Mouse (Mus musculus) forebrain, embryonic 14.5 days (tissue): ENCODE measurements around the gene Grin2d. TPM values are rescaled to one million over a fixed set of nuclear protein-coding genes. Genes with fewer than 3 reads are reported as not detected.

Source experiments
- ATAC-seq: fragments of 200-750 bp; cut with Nextera tagmentation; 2 replicates; pipeline ENCODE4 v1.8.0; 2017; ENCODE audit warnings: mild to moderate bottlenecking, moderate library complexity
- DNase-seq: peaks from one replicate; pipeline ENCODE4 v3.0.0-alpha.2; 2015; ENCODE audit warnings: low spot score
- H3K27ac ChIP-seq: fragments of 300-500 bp; sonication (generic); 2 replicates; pipeline ENCODE4 v1.5.1; 2014; ENCODE audit warnings: low read depth, mild to moderate bottlenecking, control low read depth, low read length, moderate library complexity
- H3K27me3 ChIP-seq: fragments of 300-500 bp; sonication (generic); replicated peaks from 2 replicates; pipeline ENCODE4 v1.6.1; 2014; ENCODE audit warnings: low read length, control low read depth, mixed read lengths; ENCODE audit not compliant: control insufficient read depth, insufficient read depth
- H3K36me3 ChIP-seq: fragments of 300-500 bp; sonication (generic); 2 replicates; pipeline ENCODE4 v1.6.1; 2014; ENCODE audit warnings: low read length, control low read depth; ENCODE audit not compliant: control insufficient read depth, insufficient read depth
- H3K4me1 ChIP-seq: fragments of 300-500 bp; sonication (generic); 2 replicates; pipeline ENCODE4 v1.6.1; 2014; ENCODE audit warnings: antibody characterized with exemption, low read length, control low read depth; ENCODE audit not compliant: control insufficient read depth, insufficient read depth
- H3K4me2 ChIP-seq: fragments of 300-500 bp; sonication (generic); 2 replicates; pipeline ENCODE4 v1.6.1; 2014; ENCODE audit warnings: mild to moderate bottlenecking, control low read depth, low read length
- H3K4me3 ChIP-seq: fragments of 300-500 bp; sonication (generic); 2 replicates; pipeline ENCODE4 v1.5.1; 2014; ENCODE audit warnings: low read depth, low read length, control low read depth
- H3K9ac ChIP-seq: fragments of 300-500 bp; sonication (generic); 2 replicates; pipeline ENCODE4 v1.6.1; 2014; ENCODE audit warnings: mild to moderate bottlenecking, low read length, control low read depth, moderate library complexity
- H3K9me3 ChIP-seq: fragments of 300-500 bp; sonication (generic); replicated peaks from 2 replicates; pipeline ENCODE4 v1.6.1; 2016; ENCODE audit warnings: low read length, control low read depth, mixed read lengths; ENCODE audit not compliant: control insufficient read depth
- WGBS: fragments of 180-500 bp; shearing (Covaris S2); extraction: QIAGEN DNeasy Blood & Tissue Kit; methylation state at CpG from one replicate; pipeline ENCODE4 v1.1.7; 2014; 5-methylcytosine and 5-hydroxymethylcytosine counted together
- polyA plus RNA-seq: library from polyadenylated mRNA; unstranded; fragments of >200 nt; fragmentation: Nextera tagmentation; extraction: Ambion mirVana; gene quantifications from 2 replicates; pipeline ENCODE4 v1.2.1, GENCODE M21; 2014

The Grin2d gene
- polyA plus RNA-seq, 1 experiment from 2014 or later = 0.52 TPM

- Histone ChIP-seq H3K4me1 (0 out of 2 replicates have a peak, but pooled peaks cover 3% of the 10 kb centered on the region), H3K27me3 (no peaks in the 10 kb centered on the region), H3K27ac (no peak overlapping the region), H3K4me2 (no peak overlapping the region; the same call in 1 of the 2 replicates), H3K36me3 (peaks cover 55% of the 10 kb centered on the region), H3K9me3 (no peaks in the 10 kb centered on the region), H3K9ac (no peak overlapping the region), H3K4me3 (no peak overlapping the region)
- no peak for ATAC-seq
- WGBS = 89% methylated on average over 22 of the region's 22 CpGs
- no peak for DNase-seq
These were observed 90.5 kb downstream of the Grin2d start for GRCm38 (mm10) chr7:45787642-45788041.

DNA sequence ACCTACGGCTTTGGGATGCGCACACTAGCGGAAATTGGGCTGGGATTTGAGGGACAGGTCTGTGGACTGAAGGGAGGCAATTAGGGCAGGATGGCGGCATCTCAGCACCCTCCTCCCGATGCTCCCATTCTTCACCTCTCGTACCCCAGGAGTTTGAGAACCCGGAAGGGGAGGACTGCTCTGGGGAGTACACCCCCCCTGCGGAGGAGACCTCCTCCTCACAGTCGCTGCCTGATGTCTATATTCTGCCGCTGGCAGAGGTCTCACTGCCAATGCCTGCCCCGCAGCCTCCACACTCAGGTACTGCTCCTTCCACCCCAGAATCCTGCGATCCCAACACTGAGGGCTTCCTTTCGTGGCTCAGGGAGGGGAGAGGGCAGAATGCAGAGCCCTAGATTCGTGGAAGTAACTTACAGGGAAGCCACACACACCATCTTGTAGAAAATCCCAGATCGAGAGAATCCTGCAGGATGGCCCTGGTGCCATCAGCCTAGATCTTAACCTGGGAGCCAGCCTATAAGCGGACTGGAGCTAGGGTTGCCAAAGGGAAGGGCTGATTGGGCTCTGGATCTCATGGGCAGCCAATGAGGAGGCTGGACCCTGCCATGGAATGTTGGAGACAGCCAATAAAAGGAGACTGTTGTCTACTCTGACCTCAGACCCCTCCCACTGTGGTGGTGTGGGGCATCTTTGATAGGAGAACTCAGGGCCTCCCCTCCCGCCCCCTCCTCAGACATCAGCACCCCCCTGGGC is 91.3 kb downstream of the Grin2d start:
- H3K4me1 ChIP-seq = 0 out of 2 replicates have a peak, but pooled peaks cover 3% of the 10 kb centered on the region
- 9% methylated on average over 15 of the region's 17 CpGs for WGBS
- H3K4me3 ChIP-seq = peak overlapping the region; percentile 98
- H3K36me3 ChIP-seq = peaks cover 47% of the 10 kb centered on the region
- H3K9ac ChIP-seq = peak overlapping the region; percentile 95
- 0 out of 2 replicates have a peak, but pooled peaks have one; percentile 8 for ATAC-seq
- H3K27me3 ChIP-seq = no peaks in the 10 kb centered on the region
- peak; percentile 67 for DNase-seq
- no peaks in the 10 kb centered on the region for H3K9me3 ChIP-seq
- H3K4me2 ChIP-seq = peak overlapping the region; percentile 82
- no peak overlapping the region; the same call in 1 of the 2 replicates for H3K27ac ChIP-seq

GRCm38 (mm10) chr7:45786136-45786578 is 92.0 kb downstream of the Grin2d start:
- Histone ChIP-seq H3K9ac (peak overlapping the region; percentile 95), H3K36me3 (peaks cover 40% of the 10 kb centered on the region), H3K4me1 (0 out of 2 replicates have a peak, but pooled peaks cover 3% of the 10 kb centered on the region), H3K27ac (peak overlapping the region; percentile 98; the same call in 1 of the 2 replicates), H3K27me3 (no peaks in the 10 kb centered on the region), H3K9me3 (no peaks in the 10 kb centered on the region), H3K4me3 (peak overlapping the region; percentile 98), H3K4me2 (peak overlapping the region; percentile 82)
- under 1% methylated on average over 14 of the region's 14 CpGs for WGBS
- peak; percentile 40 for ATAC-seq
- peak; percentile 87 for DNase-seq

DNA sequence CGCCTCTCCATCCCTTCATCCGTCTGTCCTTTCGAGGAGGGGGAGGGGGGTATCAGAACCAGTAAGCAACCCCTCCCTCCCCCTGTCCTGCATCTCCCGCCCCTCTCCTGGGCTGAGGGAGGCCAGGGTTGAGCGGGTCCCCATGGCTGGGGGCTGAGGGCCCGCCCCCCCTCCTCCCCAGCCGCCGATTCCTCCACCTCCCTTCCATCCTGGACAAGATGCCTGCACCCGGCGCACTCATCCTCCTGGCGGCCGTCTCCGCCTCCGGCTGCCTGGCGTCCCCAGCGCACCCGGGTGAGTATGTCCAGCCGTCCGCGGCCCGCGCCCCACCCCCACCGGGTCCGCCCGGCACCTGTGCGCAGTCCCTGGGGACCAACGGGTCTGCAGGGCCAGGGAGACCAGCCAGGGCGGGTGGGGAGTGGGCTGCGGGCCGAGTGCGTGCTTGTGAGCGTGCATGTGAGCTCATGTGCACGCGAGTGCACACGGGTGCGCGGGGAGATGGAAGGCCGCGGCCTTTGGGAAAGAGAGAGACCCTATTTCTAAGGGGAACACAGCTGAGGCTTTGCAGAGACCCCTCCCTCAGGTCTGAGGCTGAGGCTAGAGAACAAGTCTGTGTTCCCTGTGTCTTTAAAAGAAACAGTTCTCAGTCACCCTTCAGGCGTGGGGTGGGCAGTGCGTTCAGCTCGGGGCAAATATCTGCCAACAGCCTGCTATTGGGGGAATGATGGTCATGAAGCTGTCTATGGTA is 92.6 kb downstream of the Grin2d start:
- DNase-seq = no peak
- under 1% methylated on average over 37 of the region's 42 CpGs for WGBS
- peaks cover 34% of the 10 kb centered on the region for H3K36me3 ChIP-seq
- H3K4me1 ChIP-seq = 0 out of 2 replicates have a peak, but pooled peaks cover 3% of the 10 kb centered on the region
- H3K4me3 ChIP-seq = peak overlapping the region; percentile 98
- H3K9me3 ChIP-seq = no peaks in the 10 kb centered on the region
- H3K4me2 ChIP-seq = peak overlapping the region; percentile 82
- peak overlapping the region; percentile 98 for H3K27ac ChIP-seq
- peak; percentile 51 for ATAC-seq
- peak overlapping the region; percentile 95 for H3K9ac ChIP-seq
- H3K27me3 ChIP-seq = no peaks in the 10 kb centered on the region

DNA sequence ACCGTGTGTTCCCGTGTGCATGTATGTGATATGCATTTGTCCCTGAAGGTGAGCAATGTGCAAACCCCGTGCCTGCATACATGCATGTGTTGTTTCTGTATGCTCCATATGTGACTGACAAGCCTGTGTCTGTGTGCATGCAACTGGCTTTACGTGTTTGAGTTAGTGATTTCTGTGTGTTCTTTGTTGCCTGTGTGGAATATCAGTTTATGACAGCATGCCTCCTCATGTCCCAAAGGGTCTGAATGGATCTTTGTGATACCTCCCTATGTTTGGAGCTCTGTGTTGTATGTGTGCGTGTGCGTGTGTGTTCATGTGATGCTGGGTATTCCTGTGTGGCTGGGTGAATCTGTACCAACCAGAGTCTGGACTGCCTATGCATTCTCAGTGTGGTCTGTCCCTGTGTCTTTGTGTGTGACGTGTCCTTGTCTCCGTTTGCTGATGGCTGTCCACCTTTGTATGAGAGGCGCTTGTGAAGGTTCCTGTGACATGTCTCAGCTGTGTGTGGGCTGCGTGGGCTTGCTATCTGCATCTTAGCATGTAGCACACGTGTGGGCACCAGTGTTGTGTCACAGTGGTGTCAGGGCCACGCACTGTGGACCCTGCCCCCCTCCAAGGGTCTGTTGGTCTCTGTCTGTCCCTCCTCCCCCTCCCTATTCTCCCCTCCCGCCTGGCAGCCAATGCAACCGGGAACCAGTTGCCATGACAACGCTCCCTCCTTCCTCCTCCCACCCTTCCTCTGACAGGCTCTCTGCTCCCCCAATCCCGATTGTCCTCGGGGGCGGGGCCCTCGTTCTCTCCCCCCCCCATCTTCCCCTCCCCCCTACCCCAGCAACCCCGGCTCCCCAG is 93.4 kb downstream of the Grin2d start, which contains the start of gene Sult2b1:
Gene Sult2b1 (minus strand): TSS at position 146 of the 849 bp plus-strand sequence.
- H3K9me3 ChIP-seq = no peaks in the 10 kb centered on the region

GRCm38 (mm10) chr7:45783511-45784091 is 94.6 kb downstream of the Grin2d start, which contains the start of gene Lmtk3:
Gene Lmtk3, plus strand, starts transcription at chr7:45783738.
- Histone ChIP-seq H3K27ac (peak within 1 kb of the TSS; percentile 98), H3K9me3 (no peaks in the 10 kb centered on the region), H3K27me3 (no peaks in the 10 kb centered on the region), H3K4me3 (peak within 1 kb of the TSS; percentile 98), H3K36me3 (peaks cover 14% of the 10 kb centered on the region), H3K9ac (peak within 1 kb of the TSS; percentile 95), H3K4me2 (peak within 1 kb of the TSS; percentile 82), H3K4me1 (peaks cover 11% of the 10 kb centered on the region; the same call in 1 of the 2 replicates)
- WGBS = under 1% methylated on average over 38 of the region's 38 CpGs
- DNase-seq (peak; percentile 84), ATAC-seq (peak; percentile 37)

More for the DNA sequence above, 93.4 kb downstream of the Grin2d start, which contains the start of gene Sult2b1:
- Histone ChIP-seq H3K4me2 (peak within 1 kb of the TSS; percentile 82), H3K9ac (peak within 1 kb of the TSS; percentile 95), H3K4me3 (peak within 1 kb of the TSS; percentile 98), H3K27ac (peak within 1 kb of the TSS; percentile 98), H3K27me3 (no peaks in the 10 kb centered on the region), H3K36me3 (peaks cover 26% of the 10 kb centered on the region), H3K4me1 (0 out of 2 replicates have a peak, but pooled peaks cover 3% of the 10 kb centered on the region)
- DNase-seq = peak; percentile 99
- WGBS = 20% methylated on average over 19 of the region's 20 CpGs
- ATAC-seq = peak; percentile 67

GRCm38 (mm10) chr7:45782271-45782670 is 95.9 kb downstream of the Grin2d start:
- Histone ChIP-seq H3K27me3 (no peaks in the 10 kb centered on the region), H3K4me2 (no peak overlapping the region), H3K4me3 (no peak overlapping the region), H3K9ac (no peak overlapping the region), H3K36me3 (peaks cover under 1% of the 10 kb centered on the region), H3K4me1 (peaks cover 11% of the 10 kb centered on the region; the same call in 1 of the 2 replicates), H3K27ac (no peak overlapping the region), H3K9me3 (no peaks in the 10 kb centered on the region)
- ATAC-seq (no peak), DNase-seq (no peak)
- WGBS = 69% methylated on average over 4 of the region's 4 CpGs
